ENCODE assay signal across 8 mouse cellular contexts in genomic region chr4:133197801-133198286, GRCm38 (mm10). TPM values are rescaled to one million over a fixed set of nuclear protein-coding genes. Genes with fewer than 3 reads are reported as not detected.
A peak's percentile ranks its signal among the peaks of the same experiment; 100 is the strongest.
DNase-seq lines count a peak whose midpoint lies in the region; ATAC-seq and TF ChIP-seq lines count a peak whose summit lies in the region.

No protein-coding gene starts in this region.

- no peak for ATAC-seq in hindbrain, embryonic 13.5 days (ENCODE audit: low FRiP score)
- peak; percentile 58 for ATAC-seq in limb, embryonic 14.5 days (ENCODE audit: low FRiP score, low read depth)

- H3K4me1 ChIP-seq in hindbrain, embryonic 13.5 days (replicated peaks) = peaks cover 59% of the 10 kb centered on the region
- H3K4me1 ChIP-seq in limb, embryonic 14.5 days (ENCODE audit: control insufficient read depth, insufficient read depth, low read length) = peaks cover 51% of the 10 kb centered on the region

- H3K27ac ChIP-seq in hindbrain, embryonic 13.5 days = peak overlapping the region; percentile 89
- H3K27ac ChIP-seq in limb, embryonic 14.5 days (replicated peaks; ENCODE audit: low read depth, low read length) = peak overlapping the region; percentile 79

- TF ChIP-seq POLR2A in brain, embryonic 14.5 days (IDR thresholded peaks at IDR 0.05; ENCODE audit: borderline replicate concordance, extremely low read depth, insufficient read depth, insufficient read length, poor library complexity, severe bottlenecking) = no peak
- TF ChIP-seq POLR2A in limb, embryonic 14.5 days (IDR thresholded peaks at IDR 0.05; ENCODE audit: borderline replicate concordance, extremely low read depth, insufficient read depth, insufficient read length) = no peak

- DNase-seq in cerebellum, postnatal 10 days = peak; percentile 61 to 62
- no peak for DNase-seq in cerebellum, adult 18-20 months
- peak; percentile 87 for DNase-seq in brain, embryonic 14.5 days (ENCODE audit: low read depth)
- DNase-seq in limb, embryonic 14.5 days (ENCODE audit: low spot score) = peak; percentile 73
- peak; percentile 59 for DNase-seq in testis, postnatal 14 days (ENCODE audit: low spot score)
- no peak for DNase-seq in T-cell, adult 2 months (ENCODE audit: low spot score)
- no peak for DNase-seq in ovary, adult 18-20 months (ENCODE audit: low spot score)

- peaks cover 31% of the 10 kb centered on the region for H3K36me3 ChIP-seq in hindbrain, embryonic 13.5 days
- H3K36me3 ChIP-seq in limb, embryonic 14.5 days (ENCODE audit: control insufficient read depth, insufficient read depth, low read length) = peaks cover 39% of the 10 kb centered on the region

- WGBS in hindbrain, embryonic 13.5 days = 16% methylated on average over 13 of the region's 13 CpGs
- WGBS in limb, embryonic 14.5 days = 9% methylated on average over 13 of the region's 13 CpGs

- no peak overlapping the region for H3K4me3 ChIP-seq in hindbrain, embryonic 13.5 days
- H3K4me3 ChIP-seq in limb, embryonic 14.5 days (replicated peaks; ENCODE audit: low read length) = no peak overlapping the region

- H3K9ac ChIP-seq in hindbrain, embryonic 13.5 days = peak overlapping the region; percentile 36
- H3K9ac ChIP-seq in limb, embryonic 14.5 days (ENCODE audit: low read depth, low read length, severe bottlenecking) = no peak overlapping the region; the same call in 1 of the 2 replicates

- H3K27me3 ChIP-seq in hindbrain, embryonic 13.5 days = no peaks in the 10 kb centered on the region
- no peaks in the 10 kb centered on the region for H3K27me3 ChIP-seq in limb, embryonic 14.5 days (ENCODE audit: control insufficient read depth, insufficient read depth, low read length)

- no peak for TF ChIP-seq CTCF in brain, embryonic 14.5 days (IDR thresholded peaks at IDR 0.05; ENCODE audit: borderline replicate concordance, extremely low read depth, insufficient read depth, insufficient read length)

- H3K4me2 ChIP-seq in hindbrain, embryonic 13.5 days = no peak overlapping the region
- peak overlapping the region; percentile 17; the same call in 1 of the 2 replicates for H3K4me2 ChIP-seq in limb, embryonic 14.5 days (replicated peaks; ENCODE audit: low read depth, low read length, severe bottlenecking)

- H3K9me3 ChIP-seq in hindbrain, embryonic 13.5 days = no peaks in the 10 kb centered on the region
- H3K9me3 ChIP-seq in limb, embryonic 14.5 days (ENCODE audit: control insufficient read depth, low read length) = no peaks in the 10 kb centered on the region

RNA-seq across cellular contexts. Expression of gene Cd164l2, which starts 14.1 kb away (rescaled TPM):
- polyA plus RNA-seq in brain, embryonic 14.5 days (2012; rRNA removed) = 0.74 and 0.85 TPM in 2 replicates
- 0.78 and 2.5 TPM in 2 replicates for polyA plus RNA-seq in hindbrain, embryonic 13.5 days (2015; fragmentation: Nextera tagmentation; extraction: Ambion mirVana)
- polyA plus RNA-seq in limb, embryonic 14.5 days (2012; rRNA removed) = 3.2 and 3.4 TPM in 2 replicates
- 4.9 and 6.3 TPM in 2 replicates for polyA plus RNA-seq in limb, embryonic 14.5 days (2014; fragmentation: Nextera tagmentation; extraction: Ambion mirVana)

RNA-seq across cellular contexts. Expression of gene Gpr3, which starts 14.5 kb away (rescaled TPM):
- polyA plus RNA-seq in brain, embryonic 14.5 days (2012; rRNA removed) = 2.7 and 3.1 TPM in 2 replicates
- polyA plus RNA-seq in hindbrain, embryonic 13.5 days (2015; fragmentation: Nextera tagmentation; extraction: Ambion mirVana) = 0.52 and 1.4 TPM in 2 replicates
- polyA plus RNA-seq in limb, embryonic 14.5 days (2012; rRNA removed) = 0.84 and 1.1 TPM in 2 replicates
- polyA plus RNA-seq in limb, embryonic 14.5 days (2014; fragmentation: Nextera tagmentation; extraction: Ambion mirVana) = 0.22 TPM in 1 of 2 replicates, not detected in the other

RNA-seq across cellular contexts. Expression of gene Map3k6, which starts 42.8 kb away (rescaled TPM):
- polyA plus RNA-seq in brain, embryonic 14.5 days (2012; rRNA removed) = 2.1 and 2.4 TPM in 2 replicates
- polyA plus RNA-seq in hindbrain, embryonic 13.5 days (2015; fragmentation: Nextera tagmentation; extraction: Ambion mirVana) = 1.9 and 2.0 TPM in 2 replicates
- 6.7 and 7.5 TPM in 2 replicates for polyA plus RNA-seq in limb, embryonic 14.5 days (2012; rRNA removed)
- 9.4 and 10.4 TPM in 2 replicates for polyA plus RNA-seq in limb, embryonic 14.5 days (2014; fragmentation: Nextera tagmentation; extraction: Ambion mirVana)

Comparison
In these comparisons a context has a peak if more than half of its experiments do, and no peak if none do; other contexts are left out.
1. DNase-seq: peak in cerebellum, postnatal 10 days (2 of 2), brain, embryonic 14.5 days (single experiment), limb, embryonic 14.5 days (single experiment) and testis, postnatal 14 days (single experiment); none in cerebellum, adult 18-20 months (0 of 2), T-cell, adult 2 months (single experiment) and ovary, adult 18-20 months (single experiment).